Mouse (Mus musculus): ENCODE measurements around the gene Slc39a12.

DNA sequence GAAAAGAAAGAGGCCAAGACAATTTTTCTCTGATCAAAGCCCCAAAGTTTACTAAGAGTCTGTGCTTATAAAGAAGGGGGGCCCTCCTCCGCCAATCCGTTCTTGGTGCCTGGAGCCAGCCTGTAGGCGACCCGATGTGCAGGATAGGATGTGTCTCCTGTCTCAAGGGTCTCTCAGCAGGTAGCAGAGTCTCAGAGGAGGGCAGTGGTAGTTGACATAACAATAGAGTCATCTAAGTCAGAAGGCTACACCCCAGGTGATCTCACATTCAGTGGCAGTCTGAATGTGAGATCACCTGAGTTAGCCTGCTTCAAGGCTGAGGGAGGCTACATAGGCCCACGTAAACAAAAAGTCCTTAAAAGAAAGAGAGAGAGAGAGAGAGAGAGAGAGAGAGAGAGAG lies 130.1 kb downstream of the Slc39a12 start:
- no peak for TF ChIP-seq POLR2A (IDR thresholded peaks at IDR 0.05; ENCODE audit: low read depth, low read length)
- TF ChIP-seq CTCF (IDR thresholded peaks at IDR 0.05; ENCODE audit: extremely low read depth, insufficient read depth, insufficient read length, insufficient replicate concordance) = no peak
